Mouse (Mus musculus) heart, postnatal 0 days (tissue): ENCODE measurements around the gene Hils1. TPM values are rescaled to one million over a fixed set of nuclear protein-coding genes. Genes with fewer than 3 reads are reported as not detected.
A peak's percentile ranks its signal among the peaks of the same experiment; 100 is the strongest.

ENCODE experiments used
- ATAC-seq: fragments of 200-750 bp; cut with Nextera tagmentation; 2 replicates; pipeline ENCODE4 v1.8.0; 2017; ENCODE audit warnings: low read depth, moderate number of reproducible peaks, moderate library complexity; ENCODE audit not compliant: insufficient read depth
- DNase-seq: peaks from one replicate; pipeline ENCODE4 v3.0.0-alpha.2; 2016; ENCODE audit warnings: low spot score
- H3K27ac ChIP-seq: fragments of 300-500 bp; sonication (generic); 2 replicates; pipeline ENCODE4 v1.5.1; 2014; ENCODE audit warnings: low read depth, mild to moderate bottlenecking
- H3K27me3 ChIP-seq: fragments of 300-500 bp; sonication (generic); 2 replicates; pipeline ENCODE4 v1.6.1; 2014; ENCODE audit warnings: low read length, mixed read lengths; ENCODE audit not compliant: control insufficient read depth, insufficient read depth
- H3K36me3 ChIP-seq: fragments of 300-500 bp; sonication (generic); replicated peaks from 2 replicates; pipeline ENCODE4 v1.6.1; 2014; ENCODE audit warnings: low read length, mixed read lengths; ENCODE audit not compliant: control insufficient read depth, insufficient read depth
- H3K4me1 ChIP-seq: fragments of 300-500 bp; sonication (generic); 2 replicates; pipeline ENCODE4 v1.6.1; 2014; ENCODE audit warnings: antibody characterized with exemption; ENCODE audit not compliant: control insufficient read depth, insufficient read depth
- H3K4me2 ChIP-seq: fragments of 300-500 bp; sonication (generic); 2 replicates; pipeline ENCODE4 v1.6.1; 2014; ENCODE audit warnings: low read depth, mild to moderate bottlenecking, low read length, moderate library complexity
- H3K4me3 ChIP-seq: fragments of 300-500 bp; sonication (generic); 2 replicates; pipeline ENCODE4 v1.5.1; 2014; ENCODE audit warnings: low read depth, low read length
- H3K9ac ChIP-seq: fragments of 300-500 bp; sonication (generic); replicated peaks from 2 replicates; pipeline ENCODE4 v1.6.1; 2014; ENCODE audit warnings: low read depth, low read length, mixed read lengths
- H3K9me3 ChIP-seq: fragments of 300-500 bp; sonication (generic); replicated peaks from 2 replicates; pipeline ENCODE4 v1.6.1; 2016; ENCODE audit warnings: low read length; ENCODE audit not compliant: control insufficient read depth
- CTCF ChIP-seq: IDR thresholded peaks from 2 replicates; pipeline ENCODE4 v1.5.1; 2016; ENCODE audit warnings: antibody characterized with exemption, control low read depth, low read depth
- EP300 ChIP-seq: IDR thresholded peaks from 2 replicates; pipeline ENCODE4 v1.6.1; 2016; ENCODE audit warnings: antibody characterized with exemption, low read depth
- WGBS: fragments of 180-500 bp; shearing (Covaris S2); extraction: QIAGEN DNeasy Blood & Tissue Kit; methylation state at CpG from one replicate; pipeline ENCODE4 v1.1.7; 2014; 5-methylcytosine and 5-hydroxymethylcytosine counted together
- polyA plus RNA-seq: library from polyadenylated mRNA; unstranded; fragments of >200 nt; fragmentation: Nextera tagmentation; extraction: Ambion mirVana; gene quantifications from 2 replicates; pipeline ENCODE4 v1.2.1, GENCODE M21; 2015
- total RNA-seq: library from RNA; depleted of rRNA; stranded (reverse); fragments of >200 nt; gene quantifications from 2 replicates; pipeline ENCODE4 v1.2.3, GENCODE M21; 2014; ENCODE audit warnings: low replicate concordance

The Hils1 gene
- total and polyA plus RNA-seq, 2 experiments from 2014 or later: not detected

GRCm38 (mm10) chr11:95004136-95004936 lies 36.9 kb downstream of the Hils1 start:
- no peak for DNase-seq
- H3K27me3 ChIP-seq: no peaks in the 10 kb centered on the region
- WGBS: 75% methylated on average over 12 of the region's 12 CpGs
- no peaks in the 10 kb centered on the region for H3K9me3 ChIP-seq
- peak overlapping the region; percentile 43 for H3K27ac ChIP-seq
- H3K9ac ChIP-seq: no peak overlapping the region
- H3K4me3 ChIP-seq: no peak overlapping the region
- ATAC-seq: no peak
- peaks cover 45% of the 10 kb centered on the region for H3K36me3 ChIP-seq
- H3K4me1 ChIP-seq: peaks cover 28% of the 10 kb centered on the region
- TF ChIP-seq CTCF: no peak
- TF ChIP-seq EP300: no peak
- no peak overlapping the region for H3K4me2 ChIP-seq

GRCm38 (mm10) chr11:95004937-95005198 lies 37.5 kb downstream of the Hils1 start:
- no peaks in the 10 kb centered on the region for H3K9me3 ChIP-seq
- peaks cover 40% of the 10 kb centered on the region for H3K36me3 ChIP-seq
- H3K4me1 ChIP-seq: peaks cover 30% of the 10 kb centered on the region
- H3K4me3 ChIP-seq: no peak overlapping the region
- H3K9ac ChIP-seq: no peak overlapping the region
- H3K27me3 ChIP-seq: no peaks in the 10 kb centered on the region
- H3K27ac ChIP-seq: peak overlapping the region; percentile 43
- no peak for TF ChIP-seq EP300
- no peak for TF ChIP-seq CTCF
- ATAC-seq (no peak), DNase-seq (no peak)
- H3K4me2 ChIP-seq: no peak overlapping the region
- WGBS: 59% methylated on average over 6 of the region's 6 CpGs

- Histone ChIP-seq H3K4me2 (peak overlapping the region; percentile 80), H3K9ac (0 out of 2 replicates have a peak overlapping the region, but pooled peaks have one; percentile 51)
- 44% methylated on average over 4 of the region's 4 CpGs for WGBS
Measured at GRCm38 (mm10) chr11:95006038-95006437, 38.6 kb downstream of the Hils1 start.

GRCm38 (mm10) chr11:95006525-95007219 lies 39.3 kb downstream of the Hils1 start:
- peak overlapping the region; percentile 51; the same call in 1 of the 2 replicates for H3K9ac ChIP-seq
- DNase-seq: peak; percentile 73
- peaks cover 20% of the 10 kb centered on the region for H3K4me1 ChIP-seq
- peaks cover 29% of the 10 kb centered on the region for H3K36me3 ChIP-seq
- H3K9me3 ChIP-seq: no peaks in the 10 kb centered on the region
- H3K27me3 ChIP-seq: no peaks in the 10 kb centered on the region
- peak overlapping the region; percentile 54; the same call in 1 of the 2 replicates for H3K27ac ChIP-seq
- peak overlapping the region; percentile 47 for H3K4me3 ChIP-seq
- 1% methylated on average over 27 of the region's 27 CpGs for WGBS
- H3K4me2 ChIP-seq: peak overlapping the region; percentile 80
- no peak for TF ChIP-seq CTCF
- peak; percentile 23; the same call in 1 of the 2 replicates for TF ChIP-seq EP300
- ATAC-seq: peak; percentile 62

More at GRCm38 (mm10) chr11:95006038-95006437, 38.6 kb downstream of the Hils1 start:
- no peaks in the 10 kb centered on the region for H3K27me3 ChIP-seq
- ATAC-seq (no peak), DNase-seq (no peak)
- H3K4me3 ChIP-seq: peak overlapping the region; percentile 47; the same call in 1 of the 2 replicates
- H3K36me3 ChIP-seq: peaks cover 34% of the 10 kb centered on the region
- no peak for TF ChIP-seq EP300
- TF ChIP-seq CTCF: no peak
- H3K27ac ChIP-seq: no peak overlapping the region
- H3K9me3 ChIP-seq: no peaks in the 10 kb centered on the region
- H3K4me1 ChIP-seq: peaks cover 26% of the 10 kb centered on the region

GRCm38 (mm10) chr11:95007418-95007817 lies 40.0 kb downstream of the Hils1 start:
- TF ChIP-seq CTCF (no peak), EP300 (no peak)
- no peak for ATAC-seq
- no peaks in the 10 kb centered on the region for H3K27me3 ChIP-seq
- DNase-seq: no peak
- 64% methylated on average over 3 of the region's 3 CpGs for WGBS
- no peak overlapping the region for H3K27ac ChIP-seq
- H3K4me2 ChIP-seq: peak overlapping the region; percentile 80
- peaks cover 20% of the 10 kb centered on the region for H3K4me1 ChIP-seq
- H3K36me3 ChIP-seq: peaks cover 22% of the 10 kb centered on the region
- no peaks in the 10 kb centered on the region for H3K9me3 ChIP-seq
- H3K4me3 ChIP-seq: no peak overlapping the region
- H3K9ac ChIP-seq: no peak overlapping the region
